Mouse (Mus musculus) frontal cortex, postnatal 14 days (tissue): Measurements from ENCODE around the gene Fam186a.
"Not testable (repeated sequence)": the region's sequence is repeated elsewhere in the genome, so short reads cannot be mapped to it uniquely, and the experiment has no call there.

Experiments
- DNase-seq, 2 experiments: peaks; one replicate each; pipeline ENCODE4 v3.0.0; 2022; ENCODE audit warnings: low spot score in 2 of 2

Fam186a gene

GRCm38 (mm10) chr15:99934501-99934900 is 32.4 kb downstream of the Fam186a start:
- DNase-seq, result no peak

GRCm38 (mm10) chr15:99931231-99931630 is 35.6 kb downstream of the Fam186a start:
- no peak for DNase-seq

- no peak for DNase-seq
These were observed 47.2 kb downstream of the Fam186a start for GRCm38 (mm10) chr15:99919601-99920158.

DNA sequence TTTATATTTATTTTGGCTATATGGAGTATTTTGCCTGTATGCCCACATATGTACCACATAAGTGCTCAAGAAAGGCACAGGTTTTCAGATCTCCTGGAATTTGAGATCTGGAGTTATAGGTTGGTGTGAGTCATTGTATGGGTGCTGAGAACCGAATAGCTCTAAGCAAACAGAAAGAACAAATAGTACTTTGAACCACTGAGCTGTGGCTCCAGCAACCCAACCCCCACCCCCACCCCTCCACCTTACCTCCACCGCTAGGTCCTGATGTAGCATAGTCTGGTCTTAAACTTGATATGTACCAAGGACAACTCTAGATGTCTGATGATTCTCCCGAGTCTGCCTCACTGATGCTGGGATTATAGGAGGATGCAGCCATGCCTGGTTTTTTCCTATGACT is 49.6 kb downstream of the Fam186a start:
- no peak for DNase-seq

- DNase-seq, result no peak
These were observed 52.2 kb downstream of the Fam186a start for GRCm38 (mm10) chr15:99914613-99915012.

- no peak for DNase-seq
These were observed 55.1 kb downstream of the Fam186a start for GRCm38 (mm10) chr15:99911785-99912184.

DNA sequence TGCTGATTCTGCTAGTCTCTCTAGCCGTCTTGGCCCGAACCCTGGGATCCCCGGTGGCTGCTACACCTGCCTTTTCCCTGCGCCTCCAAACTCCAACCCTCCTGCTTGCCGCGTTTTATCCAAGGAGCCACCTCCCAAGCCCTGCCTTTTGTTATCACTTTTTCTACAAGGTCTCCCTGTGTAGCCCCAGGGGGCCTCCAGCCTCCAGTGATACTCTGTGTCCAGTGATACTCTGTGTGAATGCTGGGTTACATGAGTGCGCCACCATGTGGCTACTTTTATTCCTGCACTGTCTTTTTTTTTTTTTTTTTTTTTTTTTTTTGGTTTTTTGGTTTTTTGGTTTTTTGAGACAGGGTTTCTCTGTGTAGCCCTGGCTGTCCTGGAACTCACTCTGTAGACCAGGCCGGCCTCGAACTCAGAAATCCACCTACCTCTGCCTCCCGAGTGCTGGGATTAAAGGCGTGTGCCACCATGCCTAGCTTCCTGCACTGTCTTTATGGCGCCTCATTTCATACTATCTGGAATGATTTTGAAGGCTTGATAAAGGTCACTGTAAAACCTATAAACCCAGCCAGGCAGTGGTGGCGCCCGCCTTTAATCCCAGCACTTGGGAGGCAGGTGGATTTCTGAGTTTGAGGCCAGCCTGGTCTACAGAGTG is 57.4 kb downstream of the Fam186a start:
- not testable (repeated sequence) for DNase-seq

GRCm38 (mm10) chr15:99907514-99907913 is 59.3 kb downstream of the Fam186a start:
- DNase-seq, result no peak

DNA sequence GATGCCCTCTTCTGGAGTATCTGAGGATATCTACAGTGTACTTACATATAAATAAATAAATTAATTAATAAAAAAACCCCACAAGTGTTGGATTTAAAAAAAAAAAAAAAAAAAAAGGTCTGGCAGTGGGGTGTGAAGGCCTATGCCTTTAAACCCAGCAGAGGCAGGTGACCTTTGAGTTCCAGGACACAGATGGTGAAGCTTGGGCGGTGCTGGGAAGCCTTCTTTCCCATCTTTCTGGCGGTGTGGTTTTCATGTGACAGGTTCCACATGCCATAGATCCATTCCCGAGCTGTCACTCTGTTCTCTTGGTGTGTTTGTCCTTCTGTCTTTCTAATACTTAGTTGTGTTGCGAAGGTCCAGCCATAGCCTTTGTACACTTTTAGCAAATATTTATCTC is 59.8 kb downstream of the Fam186a start:
- DNase-seq, result no peak

GRCm38 (mm10) chr15:99904841-99905240 is 62.0 kb downstream of the Fam186a start:
- DNase-seq, result no peak

DNA sequence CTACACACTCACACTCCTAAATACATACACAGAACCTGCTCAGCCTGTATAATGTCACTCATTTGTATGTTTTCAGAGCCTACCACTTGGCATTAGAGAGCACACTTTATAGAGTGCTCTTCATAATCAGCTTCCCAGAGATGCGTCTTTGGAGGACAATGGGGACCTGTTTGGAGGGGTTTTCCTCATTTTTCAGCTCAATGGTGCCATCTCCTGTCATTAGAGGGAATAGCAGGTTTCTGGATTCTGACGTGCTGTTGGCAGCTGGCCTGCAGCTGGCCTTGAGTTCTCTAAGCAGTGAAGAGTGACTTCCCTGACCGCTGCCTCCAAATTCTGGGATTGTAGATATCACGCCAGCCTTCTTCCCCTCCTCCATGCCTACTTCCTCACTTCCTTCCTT is 62.5 kb downstream of the Fam186a start:
- peak; percentile 21 to 32 for DNase-seq

GRCm38 (mm10) chr15:99903227-99903626 is 63.6 kb downstream of the Fam186a start:
- no peak for DNase-seq

DNA sequence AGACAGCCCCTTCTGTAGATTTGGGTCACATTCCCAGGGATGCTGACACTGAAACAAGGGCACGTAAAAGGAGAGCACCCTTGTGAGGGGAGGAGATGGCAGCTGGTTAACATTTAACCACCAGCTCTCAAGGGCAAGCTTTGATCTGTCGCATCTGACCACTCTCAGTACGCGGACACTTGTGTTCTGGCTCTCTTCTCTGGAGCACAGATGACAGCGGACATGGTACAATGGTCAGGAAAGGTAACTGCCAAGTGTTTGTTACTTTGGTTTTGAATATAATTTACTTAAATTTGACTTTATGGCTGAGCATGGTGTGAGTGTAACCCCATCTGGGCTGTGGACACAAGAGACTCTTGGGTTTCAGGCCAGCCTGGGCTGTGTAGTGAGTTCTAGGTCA is 64.1 kb downstream of the Fam186a start:
- no peak for DNase-seq

DNA sequence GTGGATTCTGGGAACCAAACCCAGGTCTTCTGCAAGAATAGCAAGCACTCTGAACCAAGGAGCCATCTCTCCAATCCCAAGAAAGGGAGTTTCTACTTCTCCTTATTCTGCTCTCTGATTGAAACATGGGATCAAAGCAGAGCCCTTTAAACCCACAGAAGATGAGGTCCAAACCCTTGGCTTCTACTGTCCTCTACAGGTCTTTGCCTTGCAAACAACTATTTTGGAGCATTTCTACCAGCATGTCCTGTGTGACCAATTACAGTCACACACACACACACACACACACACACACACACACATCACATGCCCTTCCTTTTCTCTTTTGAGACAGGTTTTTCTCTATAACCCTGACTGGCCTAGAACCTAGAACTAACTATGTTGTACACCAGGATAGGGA is 70.2 kb downstream of the Fam186a start:
- DNase-seq, result no peak

GRCm38 (mm10) chr15:99891355-99891754 is 75.5 kb downstream of the Fam186a start:
- no peak for DNase-seq

GRCm38 (mm10) chr15:99890412-99891236 is 76.2 kb downstream of the Fam186a start:
- DNase-seq, result no peak

- DNase-seq, result no peak
These were observed 77.5 kb downstream of the Fam186a start for GRCm38 (mm10) chr15:99889275-99889874.

GRCm38 (mm10) chr15:99887130-99887529 is 79.7 kb downstream of the Fam186a start:
- DNase-seq, result not testable (repeated sequence)

DNA sequence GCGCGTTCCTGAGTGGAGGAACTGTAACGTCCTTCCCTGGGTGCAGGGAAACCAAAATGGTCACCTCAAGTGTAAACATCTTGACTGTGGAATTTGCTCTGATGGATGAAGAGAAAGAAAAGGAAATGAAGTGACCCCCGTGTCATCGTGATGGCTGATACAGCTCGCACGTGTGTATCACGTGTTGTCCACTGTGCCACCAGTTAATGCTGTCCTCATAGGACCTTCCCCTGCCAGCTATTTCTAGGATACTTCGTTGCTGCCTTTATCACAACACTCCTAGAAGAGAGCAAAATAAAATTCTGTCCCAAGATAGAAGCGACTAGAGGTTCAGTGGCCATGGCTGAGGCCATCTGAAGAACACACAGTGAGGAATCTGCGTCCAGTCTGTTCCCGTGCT is 82.8 kb downstream of the Fam186a start:
- no peak for DNase-seq

GRCm38 (mm10) chr15:99878541-99878940 is 88.3 kb downstream of the Fam186a start:
- DNase-seq, result no peak

DNA sequence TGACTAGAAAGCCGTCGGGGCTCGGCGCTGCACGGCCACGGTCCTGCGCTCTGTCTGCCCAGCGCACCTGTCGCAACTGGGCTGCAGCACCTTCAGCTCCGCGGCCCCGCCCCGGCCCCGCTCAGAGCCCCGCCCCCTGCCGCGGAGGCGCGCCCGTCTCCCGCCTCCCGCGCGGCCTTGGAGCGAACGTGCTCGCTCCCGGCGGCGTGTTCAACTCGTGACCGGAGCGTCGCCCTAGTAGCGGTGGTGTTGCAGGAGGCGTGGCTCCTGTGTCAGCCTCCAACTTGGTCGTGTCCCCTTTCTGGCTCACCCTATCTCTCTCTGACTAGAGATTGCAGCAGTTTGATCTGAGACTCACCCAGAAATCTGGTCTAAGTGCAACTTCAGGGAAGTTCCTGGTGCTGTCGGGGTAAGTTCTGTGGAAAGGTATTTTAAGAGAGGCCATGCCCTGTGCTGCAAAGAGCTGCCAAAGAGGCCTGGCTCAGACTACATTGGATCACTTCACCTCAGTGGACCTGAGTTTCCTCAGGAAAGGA is 91.5 kb downstream of the Fam186a start, which contains the start of gene Lima1:
Gene Lima1, minus strand, starts transcription at position 123 of the 536 bp plus-strand sequence.
- peak; percentile 51 to 62 for DNase-seq
